Mouse (Mus musculus) left cerebral cortex, adult 2 months (tissue): ENCODE results near the gene Vmn2r56. TPM values are rescaled to one million over a fixed set of nuclear protein-coding genes. Genes with fewer than 3 reads are reported as not detected.
A peak's percentile ranks its signal among the peaks of the same experiment; 100 is the strongest.
"Not testable (repeated sequence)": the region's sequence is repeated elsewhere in the genome, so short reads cannot be mapped to it uniquely, and the experiment has no call there.

Experiments
- DNase-seq, 2 experiments: peaks; one replicate each; pipeline ENCODE4 v3.0.0; 2021 to 2022; ENCODE audit warnings: low spot score in 2 of 2, mixed read lengths in 1 of 2; ENCODE audit errors: extremely low spot score in 1 of 2
- H3K27ac ChIP-seq: fragments of 200-600 bp; 2 replicates; pipeline ENCODE4 v1.8.1; 2022
- H3K4me3 ChIP-seq: fragments of 200-600 bp; 2 replicates; pipeline ENCODE4 v1.8.1; 2022
- CTCF ChIP-seq: fragments of 200-600 bp; IDR thresholded peaks from 2 replicates; pipeline ENCODE4 v1.8.1; 2022; ENCODE audit warnings: antibody characterized with exemption, mild to moderate bottlenecking, moderate library complexity
- intact Hi-C: fragments of 180-260 bp; cut with DNase I; formaldehyde crosslinking; loops from one replicate; pipeline ENCODE4 v1.15.1; 2025
- long read RNA-seq, 2 experiments: library from polyadenylated mRNA; stranded (forward); transcript quantifications; one replicate each; pipeline ENCODE4 v2.0.0; 2021; ENCODE audit warnings: borderline mapping rate in 2 of 2
- total RNA-seq, 2 experiments: library from RNA; stranded (reverse); gene quantifications; 2 replicates each; pipeline ENCODE4 v1.2.3; 2021

Vmn2r56 gene
- total RNA-seq: under 1 TPM in 1 of 2 experiments, not detected in 1; 0.07 TPM
- long read RNA-seq, experiment 1: 0 reads
- long read RNA-seq, experiment 2: 0 reads

DNA sequence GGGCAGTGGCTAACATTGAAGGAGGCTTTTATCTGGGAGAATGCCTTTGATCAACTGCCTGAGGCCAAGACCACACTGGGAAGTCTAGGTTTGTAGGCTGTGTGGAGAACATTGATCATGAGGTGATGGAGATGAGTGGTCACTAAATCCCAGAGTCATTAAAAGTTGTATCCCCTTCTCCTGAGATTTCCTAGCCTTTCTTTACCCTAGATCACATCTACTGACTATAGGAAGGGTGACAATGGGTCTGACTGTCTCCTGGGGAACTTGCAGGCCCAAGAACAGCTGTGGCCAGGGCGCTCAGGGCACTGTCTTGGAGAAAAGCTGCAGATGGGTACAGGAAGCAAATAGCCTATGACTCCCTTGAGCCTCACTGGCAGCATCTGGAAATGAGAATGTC is at the start of gene Vmn2r56:
TSS of gene Vmn2r56 (minus strand) at position 101 of the 400 bp plus-strand sequence.
- no peak for DNase-seq
- H3K4me3 ChIP-seq: no peak within 1 kb of the TSS
- no peak within 1 kb of the TSS for H3K27ac ChIP-seq
- intact Hi-C loops: no loop called here
- TF ChIP-seq CTCF: no peak

DNA sequence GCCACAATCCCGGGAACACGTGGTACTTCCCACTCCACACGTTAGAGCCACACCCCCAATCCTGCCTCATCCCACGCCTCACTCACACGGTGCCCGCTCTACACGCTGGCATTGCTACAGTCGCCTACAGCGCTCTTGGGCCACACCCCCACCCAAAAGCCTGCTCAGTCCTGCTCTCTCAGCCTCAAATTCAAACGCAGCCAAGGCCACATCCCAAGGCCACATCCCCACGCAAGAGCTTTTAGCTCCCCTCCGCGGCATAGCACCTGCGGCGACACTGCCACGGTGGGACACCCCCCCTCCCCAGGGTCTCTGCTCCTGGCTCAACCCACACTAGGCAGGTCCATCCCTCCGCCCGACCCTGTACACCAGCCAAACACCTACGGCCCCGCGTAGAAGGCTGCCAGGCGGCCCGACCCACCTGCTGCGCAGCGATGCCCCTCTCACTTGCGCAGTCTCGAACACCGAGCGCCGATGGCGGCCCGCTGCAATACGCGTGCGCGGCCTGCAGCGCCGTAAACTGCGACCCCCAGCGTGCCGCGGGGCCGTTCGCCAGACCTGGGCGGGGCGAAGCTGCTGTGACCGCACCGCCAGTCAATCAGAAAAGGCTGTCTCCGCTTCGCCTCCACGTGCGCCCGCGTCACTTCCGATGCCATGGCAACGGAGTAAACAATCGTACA is 45.5 kb upstream of the Vmn2r56 start:
- peak; percentile 86 to 89 for DNase-seq
- intact Hi-C loops: loop anchor here (2.0 to 5.0 kb wide), 2 partner anchors 23 to 102 kb away; partner anchors contain the start of genes Zfp128 and Zscan18
- Histone ChIP-seq H3K27ac (peak overlapping the region; percentile 62), H3K4me3 (peak overlapping the region; percentile 81)
- no peak for TF ChIP-seq CTCF

DNA sequence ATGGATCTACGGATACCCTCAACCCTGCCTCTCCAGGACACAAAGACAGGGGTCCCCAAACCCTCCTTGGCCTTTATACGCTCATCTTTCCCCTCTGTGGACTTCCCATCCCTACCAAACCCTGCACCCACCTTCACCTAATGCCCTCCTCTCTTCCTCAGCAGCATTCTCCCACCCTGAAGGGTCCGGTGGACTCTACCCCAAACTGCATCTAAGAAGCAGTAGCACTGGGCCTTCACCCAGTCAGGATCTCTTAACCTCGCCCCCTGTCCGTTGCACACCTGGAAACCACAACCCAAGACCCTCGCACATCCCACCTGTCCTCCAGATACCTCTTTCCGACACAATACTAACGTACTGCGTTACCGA is 45.0 kb upstream of the Vmn2r56 start:
- TF ChIP-seq CTCF: no peak
- intact Hi-C loops: loop anchor here (2.0 to 10.0 kb wide), 4 partner anchors 23 to 355 kb away; partner anchors contain the start of genes Zfp110, Zfp128, Zfp551 and Zscan18
- Histone ChIP-seq H3K4me3 (peak overlapping the region; percentile 81), H3K27ac (no peak overlapping the region)
- no peak for DNase-seq

DNA sequence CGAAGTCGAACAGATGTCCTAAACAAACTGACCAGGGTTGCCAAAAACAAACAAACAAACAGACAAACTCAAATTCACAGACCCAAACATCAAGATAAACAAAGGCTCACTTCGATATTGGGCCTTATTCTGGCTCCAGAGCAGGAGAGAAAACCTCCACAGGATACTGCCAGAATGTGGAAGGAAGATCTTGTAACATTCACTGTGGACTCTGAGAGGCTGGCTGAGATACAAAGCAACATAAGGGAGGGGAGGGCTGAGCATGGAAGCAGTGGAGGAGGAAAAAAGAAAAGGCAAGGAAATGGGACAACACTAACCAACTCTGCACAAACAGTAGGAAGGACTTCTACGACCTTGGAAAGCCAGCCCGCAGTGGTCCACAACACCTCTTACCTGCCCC is 44.3 kb upstream of the Vmn2r56 start:
- no peak for DNase-seq
- no peak for TF ChIP-seq CTCF
- no peak overlapping the region for H3K27ac ChIP-seq
- H3K4me3 ChIP-seq: peak overlapping the region; percentile 5; the same call in 1 of the 2 replicates
- intact Hi-C loops: loop anchor here (5.0 to 10.0 kb wide), 2 partner anchors 53 to 354 kb away; partner anchors contain the start of genes Zfp110 and Zfp551

DNA sequence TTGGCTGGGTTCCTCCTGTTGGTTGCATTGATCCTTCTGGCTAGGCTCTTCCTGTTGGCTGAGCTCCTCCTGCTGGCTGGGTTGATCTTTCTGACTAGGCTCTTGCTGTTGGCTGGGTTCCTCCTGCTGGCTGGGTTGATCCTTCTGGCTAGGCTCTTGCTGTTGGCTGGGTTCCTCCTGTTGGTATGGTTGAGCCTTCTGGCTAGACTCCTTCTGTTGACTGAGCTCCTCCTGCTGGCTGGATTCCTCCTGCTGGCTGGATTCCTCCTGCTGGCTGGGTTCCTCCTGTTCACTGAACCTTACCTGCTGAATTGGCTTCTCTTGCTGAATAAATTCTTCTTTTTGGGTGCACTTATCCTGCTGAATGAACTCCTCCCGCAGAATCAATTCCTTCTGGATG is 39.8 kb upstream of the Vmn2r56 start:
- Histone ChIP-seq H3K27ac (no peak overlapping the region), H3K4me3 (no peak overlapping the region)
- TF ChIP-seq CTCF: no peak
- DNase-seq: peak; percentile 27 to 37
- intact Hi-C loops: loop anchor here (5.0 to 10.0 kb wide), 2 partner anchors 58 to 350 kb away; partner anchors contain the start of genes Zfp110 and Zfp551

DNA sequence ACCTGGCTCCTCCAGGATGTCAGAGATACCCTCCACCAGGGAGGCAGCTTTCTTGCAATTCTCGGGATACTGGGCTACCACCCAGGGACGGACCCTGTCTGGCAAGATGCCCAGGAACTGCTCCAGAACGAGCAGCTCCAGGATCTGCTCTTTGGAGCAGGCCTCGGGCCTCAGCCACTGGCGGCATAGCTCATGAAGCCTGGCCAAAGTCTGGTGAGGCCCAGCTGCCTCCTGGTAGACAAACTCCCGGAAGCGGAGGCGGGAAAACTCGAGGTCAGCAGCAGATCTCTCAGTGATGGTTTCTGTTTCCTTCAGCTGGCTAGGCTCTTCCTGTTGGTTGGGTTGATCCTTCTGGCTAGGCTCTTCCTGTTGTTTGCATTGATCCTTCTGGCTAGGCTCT is 39.3 kb upstream of the Vmn2r56 start:
- TF ChIP-seq CTCF: no peak
- Histone ChIP-seq H3K27ac (no peak overlapping the region), H3K4me3 (no peak overlapping the region)
- no peak for DNase-seq
- intact Hi-C loops: loop anchor here (10.0 kb wide), 1 partner anchor 349 kb away; the partner anchor contains the start of gene Zfp551

DNA sequence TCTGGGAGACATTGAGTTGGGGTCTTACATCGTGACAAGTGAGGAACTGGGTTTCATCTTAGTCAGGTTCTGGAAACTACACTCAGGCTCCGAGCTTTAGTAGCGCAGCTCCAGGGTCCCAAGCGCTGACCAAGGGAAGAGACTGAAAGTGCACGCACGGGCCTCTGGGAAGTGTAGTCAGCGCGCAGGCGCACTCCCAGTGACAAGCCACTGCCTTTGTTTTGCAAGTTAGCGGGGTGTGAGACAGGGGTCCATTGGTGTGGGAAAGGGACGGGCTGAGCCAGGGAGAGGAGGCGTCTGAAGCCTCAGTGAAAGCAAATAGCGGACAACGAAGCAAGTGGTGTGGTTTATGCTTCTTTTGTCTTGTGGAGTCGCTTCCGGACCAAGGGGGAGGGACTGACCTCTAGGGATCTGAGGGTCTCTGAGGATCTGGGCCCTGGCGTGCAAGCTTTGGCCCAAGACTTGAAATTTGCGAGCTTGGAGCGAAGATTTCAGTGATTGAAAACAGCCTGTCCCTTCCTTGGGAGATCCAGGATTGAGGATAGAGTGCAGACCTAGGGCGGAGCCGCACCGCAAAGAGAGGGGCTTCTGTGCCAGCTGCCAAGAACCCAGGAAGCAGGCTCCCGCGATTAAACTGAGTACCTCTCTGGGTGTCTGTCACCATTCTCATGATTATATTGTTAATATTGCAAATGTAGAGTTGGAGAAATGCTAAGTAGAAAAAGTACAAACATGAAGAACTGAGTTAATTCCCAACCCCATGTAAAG is 14.8 kb upstream of the Vmn2r56 start:
- DNase-seq: no peak
- Histone ChIP-seq H3K27ac (no peak overlapping the region), H3K4me3 (no peak overlapping the region)
- no peak for TF ChIP-seq CTCF
- intact Hi-C loops: no loop called here

DNA sequence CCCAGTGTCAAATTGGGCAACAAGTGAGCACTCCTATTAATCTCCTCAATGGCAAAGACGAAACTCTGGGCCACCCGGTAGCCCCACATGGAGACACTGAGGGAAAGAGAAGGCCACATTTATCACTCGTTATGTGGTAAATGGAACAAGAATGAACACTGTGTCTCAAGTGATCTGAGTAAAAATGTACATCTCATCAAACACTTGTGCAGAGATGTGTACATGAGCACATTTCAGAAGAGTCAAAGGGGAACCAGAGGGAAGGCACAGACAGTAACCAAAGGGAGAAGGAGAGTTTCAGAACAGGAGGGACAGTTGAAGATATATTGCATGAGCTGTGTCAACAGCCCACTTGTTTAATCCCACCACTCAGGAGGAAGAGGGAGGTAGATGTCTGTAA is 49.9 kb downstream of the Vmn2r56 start, which contains the start of gene Vmn2r55:
TSS of gene Vmn2r55 (minus strand) at position 101 of the 400 bp plus-strand sequence.
- H3K4me3 ChIP-seq, DNase-seq, intact Hi-C loops, H3K27ac ChIP-seq: not testable (repeated sequence)

DNA sequence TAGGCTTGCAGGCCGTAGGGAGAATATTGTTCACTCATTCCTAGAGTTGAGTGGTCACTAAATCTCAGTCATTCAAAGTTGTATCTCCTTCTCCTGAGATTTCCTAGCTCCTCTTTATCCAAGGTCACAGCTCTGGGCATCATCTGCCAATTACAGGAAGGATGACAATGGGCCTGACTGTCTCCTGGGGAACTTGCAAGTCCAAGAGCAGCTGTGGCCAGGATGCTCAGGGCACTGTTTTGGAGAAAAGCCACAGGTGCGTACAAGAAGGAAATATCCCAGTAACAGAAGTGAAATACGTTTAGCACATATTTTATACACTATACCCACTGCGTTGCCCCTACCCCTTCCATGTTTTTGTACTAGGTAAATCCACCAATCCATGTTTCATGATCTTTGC is 94.6 kb downstream of the Vmn2r56 start, which contains the start of gene Vmn2r54:
TSS of gene Vmn2r54 (minus strand) at position 101 of the 400 bp plus-strand sequence.
- H3K4me3 ChIP-seq, DNase-seq, intact Hi-C loops, H3K27ac ChIP-seq: not testable (repeated sequence)

Other genes starting within 250 kb of the Vmn2r56 start
- gene 2900092C05Rik, start 222.5 kb downstream of the Vmn2r56 start, total RNA-seq: not detected
- under 1 TPM; 0.05 TPM for gene Vmn2r53, start 126.2 kb downstream of the Vmn2r56 start, total RNA-seq
- gene Vmn2r54, start 94.7 kb downstream of the Vmn2r56 start, total RNA-seq: not detected
- gene Vmn2r55, start 50.0 kb downstream of the Vmn2r56 start, total RNA-seq: not detected
- gene Zscan18, start 68.6 kb upstream of the Vmn2r56 start, total RNA-seq: 10 to 100 TPM; 20.0 to 22.3 TPM
- gene Zfp329, start 83.9 kb upstream of the Vmn2r56 start, total RNA-seq: 10 to 100 TPM; 22.9 to 24.6 TPM
- 10 to 100 TPM; 12.5 to 13.5 TPM for gene Zfp110, start 99.8 kb upstream of the Vmn2r56 start, total RNA-seq
- gene Zfp128, start 146.2 kb upstream of the Vmn2r56 start, total RNA-seq: 1 to 10 TPM; 8.0 to 8.2 TPM
- gene Zscan22, start 162.8 kb upstream of the Vmn2r56 start, total RNA-seq: 10 to 100 TPM; 16.2 to 17.0 TPM
- gene Rps5, start 187.3 kb upstream of the Vmn2r56 start, total RNA-seq: 100 to 1,000 TPM; 374 to 377 TPM
- 1 to 10 TPM; 1.1 to 1.2 TPM for gene Rnf225, start 192.4 kb upstream of the Vmn2r56 start, total RNA-seq
- 10 to 100 TPM; 11.0 TPM for gene Zfp324, start 230.8 kb upstream of the Vmn2r56 start, total RNA-seq
- gene Zfp446, start 242.8 kb upstream of the Vmn2r56 start, total RNA-seq: 1 to 10 TPM; 7.9 to 9.0 TPM